Mouse (Mus musculus) heart, adult 2 months (tissue): ENCODE results near the gene Tmem44.

ENCODE experiments used
- CTCF ChIP-seq: fragments of 200-600 bp; IDR thresholded peaks from 2 replicates; pipeline ENCODE4 v1.8.1; 2022; ENCODE audit warnings: antibody characterized with exemption, mild to moderate bottlenecking, moderate library complexity
- EP300 ChIP-seq: fragments of 200-500 bp; IDR thresholded peaks from 2 replicates; pipeline ENCODE4 v1.6.1; 2011; ENCODE audit warnings: low read depth, low read length, control low read depth; ENCODE audit not compliant: insufficient read depth
- POLR2A ChIP-seq: fragments of 200-500 bp; IDR thresholded peaks from 2 replicates; pipeline ENCODE4 v1.6.1; 2011; ENCODE audit warnings: mild to moderate bottlenecking, low read depth, low read length, control low read depth; ENCODE audit not compliant: insufficient read depth

DNA sequence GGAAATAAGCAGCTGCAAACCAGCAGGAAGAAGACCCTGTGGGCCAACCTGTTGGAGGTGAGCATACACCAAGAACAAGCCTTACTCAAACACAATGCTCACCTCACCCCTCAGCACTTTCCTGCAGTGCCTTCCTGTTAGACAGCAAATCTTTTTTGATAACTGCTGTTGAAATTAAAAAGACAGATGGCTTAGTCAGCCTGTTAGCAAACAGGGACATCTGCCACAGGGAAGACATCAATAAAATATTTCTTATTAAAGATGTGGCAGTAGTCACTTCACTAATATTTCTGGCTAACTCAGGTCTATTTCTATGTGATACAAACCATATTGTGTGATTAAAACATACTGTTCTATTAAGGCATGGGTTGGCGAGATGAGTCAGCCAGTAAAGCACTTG lies 25.8 kb upstream of the Tmem44 start:
- TF ChIP-seq POLR2A (no peak), CTCF (no peak), EP300 (no peak)
